Mouse (Mus musculus) bone marrow, adult 2 months (tissue): ENCODE results near the gene Grik4.

ENCODE experiments used
- CTCF ChIP-seq: fragments of 200-500 bp; IDR thresholded peaks from 2 replicates; pipeline ENCODE4 v1.5.1; 2011; ENCODE audit warnings: low read length, control low read depth; ENCODE audit not compliant: control insufficient read depth, insufficient read depth
- POLR2A ChIP-seq: fragments of 200-500 bp; IDR thresholded peaks from 2 replicates; pipeline ENCODE4 v1.6.1; 2011; ENCODE audit warnings: low read depth, mild to moderate bottlenecking, control low read depth, low read length, borderline replicate concordance; ENCODE audit not compliant: control insufficient read depth

DNA sequence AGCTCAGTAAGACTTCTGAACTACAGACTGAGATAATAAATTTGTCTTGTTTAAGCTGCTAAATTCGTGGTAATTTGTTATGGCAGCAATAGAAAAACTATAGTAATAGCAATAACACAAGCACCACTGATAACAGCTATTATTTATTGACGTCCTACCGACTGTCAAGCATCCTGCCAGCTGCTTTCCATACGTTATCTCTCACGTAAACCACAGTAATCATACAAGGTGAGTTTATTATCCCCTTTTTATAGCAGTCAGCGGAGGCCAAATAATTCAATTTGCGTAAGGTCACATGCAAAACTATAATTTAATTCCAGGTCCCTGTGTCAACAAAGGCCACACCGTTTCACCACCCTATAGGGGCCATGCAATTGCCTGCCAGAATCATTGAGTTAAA, 147.0 kb downstream of the Grik4 start:
- TF ChIP-seq CTCF (no peak), POLR2A (no peak)
